Mouse (Mus musculus) G1E (cell line): ENCODE data around the gene Entpd3.

Source experiments
- CTCF ChIP-seq: IDR thresholded peaks from 2 replicates; pipeline ENCODE4 v1.5.1; 2012; ENCODE audit warnings: low read depth, low read length, inconsistent platforms, mixed read lengths
- GATA1 ChIP-seq: IDR thresholded peaks from 2 replicates; pipeline ENCODE4 v1.6.1; 2012; ENCODE audit warnings: borderline replicate concordance, low read length, inconsistent platforms, mixed read lengths
- GATA2 ChIP-seq: IDR thresholded peaks from 2 replicates; pipeline ENCODE4 v1.6.1; 2012; ENCODE audit warnings: low read depth, low read length, inconsistent platforms, borderline replicate concordance
- POLR2AphosphoS5 ChIP-seq: IDR thresholded peaks from 2 replicates; pipeline ENCODE4 v1.6.1; 2012; ENCODE audit warnings: low read depth, low read length, inconsistent platforms; ENCODE audit not compliant: insufficient replicate concordance
- TAL1 ChIP-seq: conservative IDR thresholded peaks from 2 replicates; pipeline ENCODE4 v1.6.1; 2012; ENCODE audit warnings: low read depth, low read length, inconsistent platforms, mixed read lengths

DNA sequence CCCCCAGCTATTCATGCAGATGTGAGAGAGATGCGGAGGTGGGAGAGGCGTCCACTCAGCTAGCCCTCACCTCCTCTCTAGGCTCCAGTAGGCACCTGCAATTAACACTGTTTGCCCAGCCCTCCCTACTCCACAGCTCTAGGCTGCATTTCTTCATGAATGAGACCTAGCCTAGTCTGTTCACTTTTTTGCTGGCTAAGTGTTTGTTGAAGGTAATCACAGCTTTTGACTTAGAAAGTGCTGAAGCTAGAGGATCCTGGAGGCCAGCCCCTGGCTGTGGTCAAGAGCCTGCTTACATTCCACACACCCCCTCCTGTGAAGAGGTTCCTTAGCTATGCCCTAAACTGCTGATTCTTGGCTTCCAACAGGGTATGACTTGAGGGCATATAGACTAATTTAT is 1.8 kb downstream of the Entpd3 start:
- TF ChIP-seq CTCF (no peak), GATA1 (no peak), TAL1 (no peak), GATA2 (no peak), POLR2AphosphoS5 (no peak)
